Mouse (Mus musculus) G1E (cell line): ENCODE results near the gene Klhdc4.

Experiments
- CTCF ChIP-seq: IDR thresholded peaks from 2 replicates; pipeline ENCODE4 v1.5.1; 2012; ENCODE audit warnings: low read depth, low read length, inconsistent platforms, mixed read lengths
- GATA1 ChIP-seq: IDR thresholded peaks from 2 replicates; pipeline ENCODE4 v1.6.1; 2012; ENCODE audit warnings: borderline replicate concordance, low read length, inconsistent platforms, mixed read lengths
- POLR2AphosphoS5 ChIP-seq: IDR thresholded peaks from 2 replicates; pipeline ENCODE4 v1.6.1; 2012; ENCODE audit warnings: low read depth, low read length, inconsistent platforms; ENCODE audit not compliant: insufficient replicate concordance

GRCm38 (mm10) chr8:121808032-121808431 is 21.3 kb downstream of the Klhdc4 start:
- TF ChIP-seq CTCF (no peak), POLR2AphosphoS5 (no peak), GATA1 (no peak)
